Mouse (Mus musculus): Measurements from ENCODE around the gene Csmd2. TPM values are rescaled to one million over a fixed set of nuclear protein-coding genes. Genes with fewer than 3 reads are reported as not detected.

Csmd2 gene
- total and polyA plus RNA-seq, 3 experiments: 0.11 TPM; not detected in 2

- Histone ChIP-seq H3K36me3 (replicated peaks) (no peaks in the 10 kb centered on the region), H3K9me3 (replicated peaks) (peaks cover 61% of the 10 kb centered on the region), H3K4me1 (ENCODE audit: insufficient read depth, low read depth, low read length) (no peaks in the 10 kb centered on the region), H3K27me3 (ENCODE audit: insufficient read depth, low read length) (no peaks in the 10 kb centered on the region), H3K4me3 (ENCODE audit: low read depth, low read length) (no peak overlapping the region)
- no peak for DNase-seq (ENCODE audit: low spot score)
- TF ChIP-seq GATA1 (IDR thresholded peaks at IDR 0.05; ENCODE audit: borderline replicate concordance, low read length) (no peak), POLR2AphosphoS5 (IDR thresholded peaks at IDR 0.05; ENCODE audit: insufficient replicate concordance, low read depth, low read length) (no peak), TAL1 (conservative IDR thresholded peaks at IDR 0.05; ENCODE audit: low read depth, low read length) (no peak), GATA2 (IDR thresholded peaks at IDR 0.05; ENCODE audit: borderline replicate concordance, low read depth, low read length) (no peak), CTCF (IDR thresholded peaks at IDR 0.05; ENCODE audit: low read depth, low read length) (no peak)
- no peak for ATAC-seq (ENCODE audit: extremely low read depth, insufficient number of reproducible peaks, low FRiP score, poor library complexity, severe bottlenecking)
These were observed 316.4 kb downstream of the Csmd2 start for GRCm38 (mm10) chr4:128304049-128304448.

GRCm38 (mm10) chr4:128306011-128306410 lies 318.4 kb downstream of the Csmd2 start:
- no peaks in the 10 kb centered on the region for H3K36me3 ChIP-seq (replicated peaks)
- no peak for ATAC-seq (ENCODE audit: extremely low read depth, insufficient number of reproducible peaks, low FRiP score, poor library complexity, severe bottlenecking)
- H3K9me3 ChIP-seq (replicated peaks): peaks cover 51% of the 10 kb centered on the region
- no peaks in the 10 kb centered on the region for H3K27me3 ChIP-seq (ENCODE audit: insufficient read depth, low read length)
- H3K4me3 ChIP-seq (ENCODE audit: low read depth, low read length): no peak overlapping the region
- TF ChIP-seq CTCF (IDR thresholded peaks at IDR 0.05; ENCODE audit: low read depth, low read length): no peak
- TF ChIP-seq TAL1 (conservative IDR thresholded peaks at IDR 0.05; ENCODE audit: low read depth, low read length): no peak
- no peak for DNase-seq (ENCODE audit: low spot score)
- no peaks in the 10 kb centered on the region for H3K4me1 ChIP-seq (ENCODE audit: insufficient read depth, low read depth, low read length)

- no peaks in the 10 kb centered on the region for H3K36me3 ChIP-seq (replicated peaks)
- no peak for DNase-seq (ENCODE audit: low spot score)
- no peak overlapping the region for H3K4me3 ChIP-seq (ENCODE audit: low read depth, low read length)
- H3K4me1 ChIP-seq (ENCODE audit: insufficient read depth, low read depth, low read length): no peaks in the 10 kb centered on the region
- no peak for ATAC-seq (ENCODE audit: extremely low read depth, insufficient number of reproducible peaks, low FRiP score, poor library complexity, severe bottlenecking)
- no peaks in the 10 kb centered on the region for H3K27me3 ChIP-seq (ENCODE audit: insufficient read depth, low read length)
- no peak for TF ChIP-seq CTCF (IDR thresholded peaks at IDR 0.05; ENCODE audit: low read depth, low read length)
- no peak for TF ChIP-seq GATA2 (IDR thresholded peaks at IDR 0.05; ENCODE audit: borderline replicate concordance, low read depth, low read length)
- TF ChIP-seq POLR2AphosphoS5 (IDR thresholded peaks at IDR 0.05; ENCODE audit: insufficient replicate concordance, low read depth, low read length): no peak
- TF ChIP-seq GATA1 (IDR thresholded peaks at IDR 0.05; ENCODE audit: borderline replicate concordance, low read length): no peak
- TF ChIP-seq TAL1 (conservative IDR thresholded peaks at IDR 0.05; ENCODE audit: low read depth, low read length): no peak
- H3K9me3 ChIP-seq (replicated peaks): peaks cover 90% of the 10 kb centered on the region
These were observed 327.7 kb downstream of the Csmd2 start for GRCm38 (mm10) chr4:128315328-128315727.

- ATAC-seq (ENCODE audit: extremely low read depth, insufficient number of reproducible peaks, low FRiP score, poor library complexity, severe bottlenecking) (no peak), DNase-seq (ENCODE audit: low spot score) (no peak)
- peaks cover 97% of the 10 kb centered on the region for H3K9me3 ChIP-seq (replicated peaks)
- no peaks in the 10 kb centered on the region for H3K36me3 ChIP-seq (replicated peaks)
- no peaks in the 10 kb centered on the region for H3K27me3 ChIP-seq (ENCODE audit: insufficient read depth, low read length)
- H3K4me1 ChIP-seq (ENCODE audit: insufficient read depth, low read depth, low read length): no peaks in the 10 kb centered on the region
- no peak overlapping the region for H3K4me3 ChIP-seq (ENCODE audit: low read depth, low read length)
- no peak for TF ChIP-seq CTCF (IDR thresholded peaks at IDR 0.05; ENCODE audit: low read depth, low read length)
- TF ChIP-seq GATA1 (IDR thresholded peaks at IDR 0.05; ENCODE audit: borderline replicate concordance, low read length): no peak
- no peak for TF ChIP-seq POLR2AphosphoS5 (IDR thresholded peaks at IDR 0.05; ENCODE audit: insufficient replicate concordance, low read depth, low read length)
- TF ChIP-seq GATA2 (IDR thresholded peaks at IDR 0.05; ENCODE audit: borderline replicate concordance, low read depth, low read length): no peak
- no peak for TF ChIP-seq TAL1 (conservative IDR thresholded peaks at IDR 0.05; ENCODE audit: low read depth, low read length)
These were observed 330.3 kb downstream of the Csmd2 start for GRCm38 (mm10) chr4:128317951-128318350.

- ATAC-seq (ENCODE audit: extremely low read depth, insufficient number of reproducible peaks, low FRiP score, poor library complexity, severe bottlenecking): no peak
- DNase-seq (ENCODE audit: low spot score): no peak
- Histone ChIP-seq H3K4me1 (ENCODE audit: insufficient read depth, low read depth, low read length) (no peaks in the 10 kb centered on the region), H3K9me3 (replicated peaks) (peaks cover 88% of the 10 kb centered on the region), H3K27me3 (ENCODE audit: insufficient read depth, low read length) (no peaks in the 10 kb centered on the region), H3K4me3 (ENCODE audit: low read depth, low read length) (no peak overlapping the region), H3K36me3 (replicated peaks) (no peaks in the 10 kb centered on the region)
- TF ChIP-seq GATA1 (IDR thresholded peaks at IDR 0.05; ENCODE audit: borderline replicate concordance, low read length) (no peak), POLR2AphosphoS5 (IDR thresholded peaks at IDR 0.05; ENCODE audit: insufficient replicate concordance, low read depth, low read length) (no peak), TAL1 (conservative IDR thresholded peaks at IDR 0.05; ENCODE audit: low read depth, low read length) (no peak), GATA2 (IDR thresholded peaks at IDR 0.05; ENCODE audit: borderline replicate concordance, low read depth, low read length) (no peak), CTCF (IDR thresholded peaks at IDR 0.05; ENCODE audit: low read depth, low read length) (no peak)
These were observed 337.9 kb downstream of the Csmd2 start for GRCm38 (mm10) chr4:128325511-128325910.

- no peak for TF ChIP-seq GATA2 (IDR thresholded peaks at IDR 0.05; ENCODE audit: borderline replicate concordance, low read depth, low read length)
- no peak for TF ChIP-seq TAL1 (conservative IDR thresholded peaks at IDR 0.05; ENCODE audit: low read depth, low read length)
- no peak for TF ChIP-seq POLR2AphosphoS5 (IDR thresholded peaks at IDR 0.05; ENCODE audit: insufficient replicate concordance, low read depth, low read length)
- no peak for TF ChIP-seq CTCF (IDR thresholded peaks at IDR 0.05; ENCODE audit: low read depth, low read length)
- no peak for TF ChIP-seq GATA1 (IDR thresholded peaks at IDR 0.05; ENCODE audit: borderline replicate concordance, low read length)
- DNase-seq (ENCODE audit: low spot score) (no peak), ATAC-seq (ENCODE audit: extremely low read depth, insufficient number of reproducible peaks, low FRiP score, poor library complexity, severe bottlenecking) (no peak)
- peaks cover 86% of the 10 kb centered on the region for H3K9me3 ChIP-seq (replicated peaks)
- H3K36me3 ChIP-seq (replicated peaks): no peaks in the 10 kb centered on the region
- no peak overlapping the region for H3K4me3 ChIP-seq (ENCODE audit: low read depth, low read length)
- H3K4me1 ChIP-seq (ENCODE audit: insufficient read depth, low read depth, low read length): no peaks in the 10 kb centered on the region
- no peaks in the 10 kb centered on the region for H3K27me3 ChIP-seq (ENCODE audit: insufficient read depth, low read length)
These were observed 339.1 kb downstream of the Csmd2 start for GRCm38 (mm10) chr4:128326755-128327154.

GRCm38 (mm10) chr4:128327421-128327820 lies 339.8 kb downstream of the Csmd2 start:
- DNase-seq (ENCODE audit: low spot score): no peak
- TF ChIP-seq TAL1 (conservative IDR thresholded peaks at IDR 0.05; ENCODE audit: low read depth, low read length) (no peak), POLR2AphosphoS5 (IDR thresholded peaks at IDR 0.05; ENCODE audit: insufficient replicate concordance, low read depth, low read length) (no peak), CTCF (IDR thresholded peaks at IDR 0.05; ENCODE audit: low read depth, low read length) (no peak), GATA2 (IDR thresholded peaks at IDR 0.05; ENCODE audit: borderline replicate concordance, low read depth, low read length) (no peak), GATA1 (IDR thresholded peaks at IDR 0.05; ENCODE audit: borderline replicate concordance, low read length) (no peak)
- Histone ChIP-seq H3K4me3 (ENCODE audit: low read depth, low read length) (no peak overlapping the region), H3K36me3 (replicated peaks) (no peaks in the 10 kb centered on the region), H3K27me3 (ENCODE audit: insufficient read depth, low read length) (no peaks in the 10 kb centered on the region), H3K4me1 (ENCODE audit: insufficient read depth, low read depth, low read length) (no peaks in the 10 kb centered on the region), H3K9me3 (replicated peaks) (peaks cover 86% of the 10 kb centered on the region)
- no peak for ATAC-seq (ENCODE audit: extremely low read depth, insufficient number of reproducible peaks, low FRiP score, poor library complexity, severe bottlenecking)
